Mouse (Mus musculus): Measurements from ENCODE around the gene Wnt10b. TPM values are rescaled to one million over a fixed set of nuclear protein-coding genes. Genes with fewer than 3 reads are reported as not detected.
A peak's percentile ranks its signal among the peaks of the same experiment; 100 is the strongest.

Wnt10b gene
- total RNA-seq, 2 experiments from 2014 or later: not detected

DNA sequence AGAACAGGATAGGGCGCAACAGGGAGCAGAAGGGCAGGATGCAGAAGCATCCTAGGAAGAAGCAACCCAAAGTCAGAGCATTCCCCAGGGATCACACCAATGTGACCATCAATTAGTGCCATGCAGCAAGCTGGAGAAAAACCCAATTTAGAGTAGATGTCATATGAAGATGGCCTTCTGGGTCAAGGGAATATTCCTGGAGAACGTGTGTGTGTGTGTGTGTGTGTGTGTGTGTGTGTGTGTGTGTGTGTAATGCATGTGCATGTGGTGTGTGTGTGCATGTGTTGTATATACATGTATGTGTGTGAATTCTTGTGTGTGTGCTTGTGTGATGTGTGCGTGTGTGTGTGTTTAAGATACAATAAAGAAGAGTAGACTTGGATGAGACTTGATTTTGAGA lies 21.0 kb upstream of the Wnt10b start:
- ATAC-seq (replicated peaks; ENCODE audit: low FRiP score, low TSS enrichment, poor library complexity, severe bottlenecking): no peak

DNA sequence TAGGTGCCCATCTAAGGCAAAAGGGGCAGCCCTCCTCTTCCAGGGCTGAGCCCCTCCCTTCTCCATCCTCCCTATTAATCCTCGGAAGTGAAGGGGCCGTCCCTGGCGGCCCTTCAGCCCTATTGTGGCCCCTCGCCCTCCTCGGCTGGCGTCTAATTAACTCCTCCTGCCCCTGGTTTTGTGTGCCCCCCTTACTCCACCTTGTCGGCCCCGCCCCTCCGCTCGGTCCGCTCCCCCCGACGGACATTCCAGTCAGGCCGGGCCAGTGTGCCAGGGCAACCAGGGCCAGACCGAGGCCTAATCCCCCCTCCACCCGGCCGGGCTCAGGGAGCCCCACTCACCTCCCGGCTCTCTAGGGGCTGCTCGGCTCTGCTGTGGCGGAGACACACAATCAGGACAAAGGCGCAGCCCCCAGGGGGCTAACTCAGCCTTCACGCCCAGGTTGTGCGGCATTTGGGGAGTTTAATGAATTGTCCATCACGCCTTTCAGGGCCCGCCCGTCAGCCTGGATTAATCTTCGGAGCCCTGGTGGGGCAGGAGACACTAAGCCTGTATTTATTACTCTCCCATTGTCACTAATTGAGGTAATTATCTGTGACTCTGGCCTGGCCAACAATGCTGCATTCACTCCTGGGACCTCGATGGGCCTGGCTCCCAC lies 20.0 kb upstream of the Wnt10b start:
- ATAC-seq (replicated peaks; ENCODE audit: low FRiP score, low TSS enrichment, poor library complexity, severe bottlenecking): no peak

DNA sequence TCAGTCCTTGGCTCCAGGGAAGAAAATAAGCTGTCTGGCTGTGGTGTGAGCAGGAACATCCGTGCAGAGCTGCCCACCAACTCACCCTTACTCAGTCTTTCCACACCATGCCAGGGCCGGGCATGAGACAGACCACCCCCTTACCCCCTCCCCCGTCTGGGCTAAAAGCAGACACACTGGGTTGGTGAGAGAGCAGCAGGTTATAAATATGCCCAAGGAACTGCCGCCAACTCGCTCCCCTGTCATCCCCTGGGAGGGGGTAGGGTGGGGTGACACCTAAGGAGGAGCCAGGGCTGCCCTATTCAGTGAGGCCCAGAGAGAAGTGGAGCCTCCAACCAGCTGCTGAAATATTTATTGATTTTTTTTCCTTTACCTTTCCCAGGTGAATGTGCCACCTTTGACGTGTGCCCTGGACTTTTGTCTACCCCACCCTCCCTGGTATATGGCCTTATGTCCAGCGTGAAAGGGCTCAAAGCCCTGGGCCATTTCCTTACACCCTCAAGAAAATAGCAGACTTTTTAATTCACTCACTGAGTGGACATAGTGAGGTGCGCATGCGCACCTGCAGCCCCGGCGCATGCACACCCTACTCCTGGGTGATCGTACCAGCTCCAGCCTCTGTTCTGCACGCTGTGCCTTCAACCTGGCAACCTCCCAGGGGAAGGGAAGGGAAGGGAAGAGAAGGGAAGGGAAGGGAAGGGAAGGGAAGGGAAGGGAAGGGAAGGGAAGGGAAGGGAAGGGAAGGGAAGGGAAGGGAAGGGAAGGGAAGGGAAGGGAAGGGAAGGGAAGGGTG lies 19.0 kb upstream of the Wnt10b start:
- ATAC-seq (replicated peaks; ENCODE audit: low FRiP score, low TSS enrichment, poor library complexity, severe bottlenecking): no peak

DNA sequence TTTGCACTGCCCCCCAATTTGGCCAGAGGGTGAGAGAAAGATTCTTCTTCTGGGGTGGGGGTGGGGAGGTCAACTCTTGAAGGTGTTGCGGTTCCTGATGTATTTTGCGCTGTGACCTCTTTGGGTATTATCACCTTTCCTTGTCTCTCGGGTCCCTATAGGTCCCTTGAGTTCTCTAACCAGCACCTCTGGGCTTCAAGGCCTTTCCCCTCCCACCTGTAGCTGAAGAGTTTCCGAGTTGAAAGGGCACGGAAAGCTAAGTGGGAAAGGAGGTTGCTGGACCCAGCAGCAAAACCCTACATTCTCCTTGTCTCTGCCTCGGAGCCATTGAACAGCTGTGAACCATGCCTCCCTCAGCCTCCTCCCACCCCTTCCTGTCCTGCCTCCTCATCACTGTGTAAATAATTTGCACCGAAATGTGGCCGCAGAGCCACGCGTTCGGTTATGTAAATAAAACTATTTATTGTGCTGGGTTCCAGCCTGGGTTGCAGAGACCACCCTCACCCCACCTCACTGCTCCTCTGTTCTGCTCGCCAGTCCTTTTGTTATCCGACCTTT lies 15.3 kb upstream of the Wnt10b start:
- no peak for ATAC-seq (replicated peaks; ENCODE audit: low FRiP score, low TSS enrichment, poor library complexity, severe bottlenecking)

DNA sequence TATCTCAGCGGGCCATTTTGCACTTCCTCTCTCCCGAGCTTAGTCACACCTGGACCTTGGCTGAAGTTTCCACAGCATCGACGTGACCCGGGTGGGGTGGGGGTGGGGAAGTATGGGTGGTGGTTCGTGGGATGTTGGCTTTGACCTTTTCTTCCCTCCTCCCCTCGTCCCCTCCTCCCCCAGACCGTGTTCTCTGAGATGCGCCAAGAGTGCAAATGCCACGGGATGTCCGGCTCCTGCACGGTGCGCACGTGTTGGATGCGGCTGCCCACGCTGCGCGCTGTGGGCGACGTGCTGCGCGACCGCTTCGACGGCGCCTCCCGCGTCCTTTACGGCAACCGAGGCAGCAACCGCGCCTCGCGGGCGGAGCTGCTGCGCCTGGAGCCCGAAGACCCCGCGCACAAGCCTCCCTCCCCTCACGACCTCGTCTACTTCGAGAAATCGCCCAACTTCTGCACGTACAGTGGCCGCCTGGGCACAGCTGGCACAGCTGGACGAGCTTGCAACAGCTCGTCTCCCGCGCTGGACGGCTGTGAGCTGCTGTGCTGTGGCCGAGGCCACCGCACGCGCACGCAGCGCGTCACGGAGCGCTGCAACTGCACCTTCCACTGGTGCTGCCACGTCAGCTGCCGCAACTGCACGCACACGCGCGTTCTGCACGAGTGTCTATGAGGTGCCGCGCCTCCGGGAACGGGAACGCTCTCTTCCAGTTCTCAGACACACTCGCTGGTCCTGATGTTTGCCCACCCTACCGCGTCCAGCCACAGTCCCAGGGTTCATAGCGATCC lies 14.5 kb upstream of the Wnt10b start:
- no peak for ATAC-seq (replicated peaks; ENCODE audit: low FRiP score, low TSS enrichment, poor library complexity, severe bottlenecking)

DNA sequence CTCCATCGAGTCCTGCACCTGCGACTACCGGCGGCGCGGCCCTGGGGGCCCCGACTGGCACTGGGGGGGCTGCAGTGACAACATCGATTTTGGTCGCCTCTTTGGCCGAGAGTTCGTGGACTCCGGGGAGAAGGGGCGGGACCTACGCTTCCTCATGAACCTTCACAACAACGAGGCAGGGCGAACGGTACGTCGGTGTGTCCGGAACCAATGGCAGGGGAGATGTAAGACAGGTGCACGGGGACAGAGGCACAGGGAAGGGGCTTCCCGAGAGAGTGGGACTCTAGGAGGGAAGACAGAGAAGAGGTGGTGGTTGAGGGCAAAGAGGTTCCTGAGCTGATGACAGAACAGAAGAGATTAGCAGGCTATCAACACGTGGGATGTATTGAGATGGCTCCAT lies 13.8 kb upstream of the Wnt10b start:
- ATAC-seq (replicated peaks; ENCODE audit: low FRiP score, low TSS enrichment, poor library complexity, severe bottlenecking): no peak

DNA sequence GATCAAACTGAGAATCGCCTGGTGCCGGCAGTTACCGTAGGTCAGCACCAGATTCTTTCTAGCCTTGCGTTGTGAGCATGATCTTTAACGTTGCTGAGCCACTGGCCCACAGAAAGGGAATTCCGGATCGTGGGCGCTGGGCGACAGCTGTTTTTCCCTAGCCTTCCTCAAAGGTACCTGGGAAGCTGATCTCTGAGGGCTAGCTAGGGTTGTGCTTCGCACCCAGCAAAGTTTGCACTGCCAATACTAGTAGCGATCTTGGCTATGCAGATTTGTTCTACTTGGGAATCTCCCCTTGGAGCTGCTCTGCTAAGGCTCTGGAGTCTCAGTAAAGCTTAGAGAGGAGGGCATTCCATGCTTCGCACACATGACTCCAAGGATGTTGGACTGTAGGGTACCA lies 13.3 kb upstream of the Wnt10b start:
- ATAC-seq (replicated peaks; ENCODE audit: low FRiP score, low TSS enrichment, poor library complexity, severe bottlenecking): no peak

DNA sequence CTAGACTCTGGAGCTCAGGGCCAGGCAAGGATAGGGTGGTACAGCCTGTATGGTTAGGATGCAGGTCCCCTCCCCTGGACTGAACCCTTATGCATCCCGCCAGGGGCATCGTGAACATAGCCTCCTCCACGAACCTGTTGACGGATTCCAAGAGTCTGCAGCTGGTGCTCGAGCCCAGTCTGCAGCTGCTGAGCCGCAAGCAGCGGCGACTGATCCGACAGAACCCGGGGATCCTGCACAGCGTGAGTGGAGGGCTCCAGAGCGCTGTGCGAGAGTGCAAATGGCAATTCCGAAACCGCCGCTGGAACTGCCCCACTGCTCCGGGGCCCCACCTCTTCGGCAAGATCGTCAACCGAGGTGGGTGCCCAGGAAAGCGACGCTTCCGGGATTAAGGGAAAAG lies 12.8 kb upstream of the Wnt10b start:
- no peak for ATAC-seq (replicated peaks; ENCODE audit: low FRiP score, low TSS enrichment, poor library complexity, severe bottlenecking)

DNA sequence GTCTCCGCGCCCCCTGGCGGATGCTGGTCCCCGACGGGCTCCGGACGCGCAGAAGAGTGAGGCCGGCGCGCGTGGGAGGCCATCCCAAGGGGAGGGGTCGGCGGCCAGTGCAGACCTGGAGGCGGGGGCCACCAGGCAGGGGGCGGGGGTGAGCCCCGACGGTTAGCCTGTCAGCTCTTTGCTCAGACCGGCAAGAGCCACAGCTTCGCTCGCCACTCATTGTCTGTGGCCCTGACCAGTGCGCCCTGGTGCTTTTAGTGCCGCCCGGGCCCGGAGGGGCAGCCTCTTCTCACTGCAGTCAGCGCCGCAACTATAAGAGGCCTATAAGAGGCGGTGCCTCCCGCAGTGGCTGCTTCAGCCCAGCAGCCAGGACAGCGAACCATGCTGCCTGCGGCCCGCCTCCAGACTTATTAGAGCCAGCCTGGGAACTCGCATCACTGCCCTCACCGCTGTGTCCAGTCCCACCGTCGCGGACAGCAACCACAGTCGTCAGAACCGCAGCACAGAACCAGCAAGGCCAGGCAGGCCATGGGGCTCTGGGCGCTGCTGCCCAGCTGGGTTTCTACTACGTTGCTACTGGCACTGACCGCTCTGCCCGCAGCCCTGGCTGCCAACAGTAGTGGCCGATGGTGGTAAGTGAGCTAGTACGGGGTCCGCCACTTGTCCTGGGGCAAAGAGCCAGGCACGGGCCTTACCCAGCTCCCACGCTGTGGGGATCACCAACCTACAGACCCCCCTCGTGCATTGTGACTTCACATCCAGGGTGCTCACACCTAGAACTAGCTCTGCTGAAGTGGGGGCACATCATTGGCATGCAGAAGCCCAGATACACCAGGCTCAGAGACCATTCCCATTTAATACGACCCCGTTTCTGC lies 11.9 kb upstream of the Wnt10b start, which contains the start of gene Wnt1:
Gene Wnt1 (plus strand): TSS at position 197 of the 875 bp plus-strand sequence.
- no peak for ATAC-seq (replicated peaks; ENCODE audit: low FRiP score, low TSS enrichment, poor library complexity, severe bottlenecking)

DNA sequence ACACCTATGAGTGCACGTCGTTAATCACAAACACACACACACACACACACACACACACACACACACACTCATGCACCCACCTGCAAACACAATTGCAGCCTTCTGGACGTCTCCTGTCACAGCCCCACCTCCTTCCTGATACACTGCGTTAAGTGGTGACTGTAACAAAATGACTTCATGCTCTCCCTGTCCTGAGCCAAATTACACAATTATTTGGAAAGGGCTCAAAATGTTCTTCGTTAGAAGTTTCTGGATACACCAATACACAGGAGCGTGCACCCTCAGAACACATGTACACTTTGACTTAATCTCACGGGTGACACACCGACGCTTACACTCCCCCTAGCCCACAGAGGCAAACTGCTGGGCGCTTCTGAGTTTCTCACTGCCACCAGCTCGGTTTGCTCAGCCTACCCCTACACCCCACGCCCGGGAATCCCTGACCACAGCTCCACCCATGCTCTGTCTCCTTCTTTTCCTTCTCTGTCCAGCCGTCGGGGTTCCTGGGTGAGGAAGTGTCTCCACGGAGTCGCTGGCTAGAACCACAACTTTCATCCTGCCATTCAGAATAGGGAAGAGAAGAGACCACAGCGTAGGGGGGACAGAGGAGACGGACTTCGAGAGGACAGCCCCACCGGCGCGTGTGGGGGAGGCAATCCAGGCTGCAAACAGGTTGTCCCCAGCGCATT lies 11.2 kb upstream of the Wnt10b start:
- ATAC-seq (replicated peaks; ENCODE audit: low FRiP score, low TSS enrichment, poor library complexity, severe bottlenecking): no peak

DNA sequence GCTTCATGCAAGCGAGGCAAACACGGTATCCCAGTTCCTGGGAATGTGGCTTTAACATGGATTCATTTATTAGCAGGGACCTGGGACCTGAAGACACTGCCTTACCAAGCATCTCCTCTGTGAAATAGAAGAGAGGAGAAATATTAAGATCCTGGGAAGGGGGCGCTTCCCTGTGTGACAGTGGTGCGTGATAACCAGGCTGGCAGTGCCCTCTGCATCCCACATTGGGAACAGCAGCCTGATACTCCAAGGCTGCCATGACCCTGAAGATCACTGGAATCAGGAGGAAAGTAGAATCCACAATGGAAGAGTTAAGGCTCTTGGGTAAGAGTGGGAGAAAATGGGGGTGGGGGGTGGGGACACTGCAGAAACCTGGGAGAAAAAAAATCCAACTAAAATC lies 10.0 kb upstream of the Wnt10b start:
- ATAC-seq (replicated peaks; ENCODE audit: low FRiP score, low TSS enrichment, poor library complexity, severe bottlenecking): no peak

DNA sequence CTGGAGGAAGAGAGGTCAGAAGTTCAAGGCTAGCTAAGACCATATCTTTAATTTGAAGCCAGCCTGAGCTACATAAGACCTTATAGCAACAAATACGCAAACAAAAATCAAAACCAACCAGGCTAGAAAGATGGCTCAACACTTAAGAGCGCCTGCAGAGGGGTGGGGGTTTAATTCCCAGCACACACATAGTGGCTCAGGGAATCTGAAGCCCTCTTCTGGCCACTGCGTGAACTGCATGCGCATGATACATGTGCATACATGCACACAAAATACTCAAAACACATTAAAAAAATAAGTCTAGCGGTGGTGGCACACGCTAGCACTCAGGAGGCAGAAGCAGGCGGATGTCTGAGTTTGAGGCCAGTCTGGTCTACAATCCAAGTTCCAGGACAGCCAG lies 7.8 kb upstream of the Wnt10b start:
- 0 out of 2 replicates have a peak, but pooled peaks have one; percentile 50 for ATAC-seq (replicated peaks; ENCODE audit: low FRiP score, low TSS enrichment, poor library complexity, severe bottlenecking)

DNA sequence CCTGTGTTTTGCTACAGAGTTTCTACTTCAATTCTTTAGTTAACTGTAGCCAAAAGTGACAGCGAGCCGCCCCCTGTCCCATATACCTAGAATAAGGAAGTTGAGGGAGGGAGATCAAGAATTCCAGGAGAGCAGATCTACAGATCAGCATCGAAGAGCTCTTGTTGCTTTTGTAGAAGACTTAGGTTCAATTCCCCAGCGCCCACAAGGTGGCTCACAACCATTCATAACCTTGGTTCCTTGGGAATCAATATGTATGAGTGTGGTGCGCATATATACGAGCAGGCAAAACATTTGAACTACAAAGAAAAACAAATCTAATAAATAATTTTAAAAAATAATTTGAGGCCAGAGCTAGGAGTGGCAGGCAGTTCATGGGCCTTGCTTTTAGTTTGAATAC lies 3.2 kb upstream of the Wnt10b start:
- ATAC-seq (replicated peaks; ENCODE audit: low FRiP score, low TSS enrichment, poor library complexity, severe bottlenecking): no peak

DNA sequence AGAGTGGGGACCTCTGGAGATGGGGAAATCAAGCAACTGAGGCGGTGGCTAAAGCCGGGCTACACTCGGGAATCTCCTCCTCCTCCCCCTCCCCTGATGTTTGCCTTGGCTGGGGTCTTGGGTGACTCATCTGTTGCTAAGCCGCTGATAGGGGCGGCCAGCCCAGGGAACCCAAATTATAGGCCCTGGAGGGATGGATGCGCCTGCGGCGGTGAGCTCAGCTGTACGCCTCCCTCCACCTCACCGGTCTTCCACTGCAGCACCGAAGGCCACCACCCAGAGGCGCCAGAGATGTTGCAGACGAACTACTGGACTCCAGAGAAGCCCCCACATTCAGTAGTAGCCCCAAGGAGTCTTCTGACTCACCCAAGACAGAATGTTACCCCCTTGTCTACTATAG lies 2.6 kb upstream of the Wnt10b start:
- no peak for ATAC-seq (replicated peaks; ENCODE audit: low FRiP score, low TSS enrichment, poor library complexity, severe bottlenecking)

DNA sequence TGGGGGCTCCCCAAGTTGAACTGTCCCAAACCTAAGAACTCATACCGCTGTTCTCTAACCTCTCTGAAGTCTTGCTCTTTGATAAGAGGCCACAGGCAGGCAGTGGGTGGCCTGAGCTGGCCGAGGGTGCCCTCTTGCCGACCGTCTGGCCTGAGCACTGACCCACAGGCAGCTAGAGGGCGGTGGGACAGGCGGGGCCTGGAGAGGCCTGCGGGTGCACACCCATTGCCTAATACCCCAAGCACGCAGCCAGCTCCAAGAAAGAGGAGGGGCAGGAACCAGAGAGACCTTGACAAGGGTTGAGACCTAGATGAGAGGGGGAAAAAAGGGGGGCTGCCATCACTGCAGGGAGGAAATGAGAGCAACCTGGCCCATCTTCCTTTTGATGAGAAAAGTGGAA lies 2.1 kb upstream of the Wnt10b start:
- ATAC-seq (replicated peaks; ENCODE audit: low FRiP score, low TSS enrichment, poor library complexity, severe bottlenecking): no peak

DNA sequence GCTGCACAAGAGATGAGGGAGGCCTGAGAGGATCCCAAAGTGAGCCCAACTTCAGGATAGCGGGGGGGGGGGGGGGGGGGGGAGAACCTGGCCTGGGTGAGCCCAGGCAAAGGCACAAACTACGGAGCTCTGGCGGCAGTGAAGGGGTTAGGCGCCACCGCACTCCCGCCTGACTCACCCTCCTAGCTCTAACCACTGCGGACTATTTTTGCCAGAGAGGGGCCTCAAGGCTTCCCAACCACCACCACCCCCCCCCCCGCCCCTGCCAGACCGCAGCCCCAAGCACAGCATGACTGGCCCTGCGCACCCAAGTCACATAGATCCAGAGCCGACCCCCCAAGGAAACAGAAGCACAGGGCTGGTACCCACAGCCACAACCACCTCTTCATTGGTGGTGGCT lies 856 bp upstream of the Wnt10b start:
- ATAC-seq (replicated peaks; ENCODE audit: low FRiP score, low TSS enrichment, poor library complexity, severe bottlenecking): no peak

DNA sequence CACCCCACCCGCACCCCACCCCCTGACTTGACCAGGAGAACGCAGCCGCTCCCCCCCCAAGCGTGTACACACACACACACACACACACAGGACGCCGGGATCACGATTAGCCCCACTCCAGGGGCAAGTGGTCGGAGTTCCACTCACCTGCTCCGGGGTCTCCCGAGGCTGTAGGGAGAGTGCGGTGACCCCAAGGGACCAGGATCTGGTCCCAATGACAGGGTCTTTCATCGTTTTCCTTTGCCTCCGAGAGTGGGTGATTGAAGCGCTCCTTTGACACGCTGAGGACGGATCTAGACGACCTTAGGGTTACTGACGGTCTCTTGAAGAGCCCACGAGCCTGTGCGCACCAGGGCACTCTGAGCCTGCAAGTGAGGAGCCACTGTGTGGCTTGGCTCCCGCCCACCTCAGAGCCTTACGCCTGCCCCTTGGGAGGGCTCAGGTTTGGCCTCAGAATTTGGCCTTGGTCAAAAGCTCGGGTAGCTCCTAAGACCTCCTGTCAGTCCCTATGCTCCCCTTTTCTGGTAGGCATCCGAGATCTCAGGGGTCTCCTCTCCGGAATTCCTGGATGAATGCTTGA lies 331 bp upstream of the Wnt10b start:
- ATAC-seq (replicated peaks; ENCODE audit: low FRiP score, low TSS enrichment, poor library complexity, severe bottlenecking): no peak; the same call in 1 of the 2 replicates

DNA sequence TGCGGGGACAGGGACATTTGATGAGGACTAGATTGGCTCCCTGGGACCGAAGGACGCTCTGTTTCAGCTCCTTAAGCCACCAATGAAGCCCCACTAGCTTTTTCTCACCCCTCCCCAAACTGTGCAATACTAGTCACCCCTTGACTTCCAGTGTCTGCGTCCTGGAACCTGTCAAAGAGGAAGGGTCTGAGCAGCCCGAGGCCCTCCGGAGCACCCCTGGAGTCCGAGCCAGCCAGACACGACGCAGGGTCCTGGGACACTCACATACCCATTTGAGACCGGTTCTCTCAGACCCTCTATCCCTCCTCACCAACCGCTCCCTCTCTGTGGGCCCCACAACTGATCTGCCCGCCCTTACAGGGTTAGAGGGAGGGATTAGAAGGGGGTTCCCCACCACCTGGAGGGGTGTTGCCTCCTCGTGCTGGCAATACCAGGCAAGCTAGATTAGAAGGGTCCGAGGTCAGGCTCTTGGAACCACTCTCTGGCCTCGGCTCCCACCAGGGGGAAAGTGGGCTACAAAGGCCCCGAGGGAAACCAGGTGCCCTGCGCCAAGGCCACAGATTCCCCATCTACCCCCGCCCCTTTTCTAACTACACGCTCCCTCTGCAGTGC lies 839 bp downstream of the Wnt10b start:
- ATAC-seq (replicated peaks; ENCODE audit: low FRiP score, low TSS enrichment, poor library complexity, severe bottlenecking): no peak
